Mouse (Mus musculus): ENCODE measurements at regions not wholly inside any gene's neighbourhood (a gene's known extent, or its start where the extent isn't known, plus 50 kb on each side); places are given as distances from the start of the nearest gene placed in this dataset.

DNA sequence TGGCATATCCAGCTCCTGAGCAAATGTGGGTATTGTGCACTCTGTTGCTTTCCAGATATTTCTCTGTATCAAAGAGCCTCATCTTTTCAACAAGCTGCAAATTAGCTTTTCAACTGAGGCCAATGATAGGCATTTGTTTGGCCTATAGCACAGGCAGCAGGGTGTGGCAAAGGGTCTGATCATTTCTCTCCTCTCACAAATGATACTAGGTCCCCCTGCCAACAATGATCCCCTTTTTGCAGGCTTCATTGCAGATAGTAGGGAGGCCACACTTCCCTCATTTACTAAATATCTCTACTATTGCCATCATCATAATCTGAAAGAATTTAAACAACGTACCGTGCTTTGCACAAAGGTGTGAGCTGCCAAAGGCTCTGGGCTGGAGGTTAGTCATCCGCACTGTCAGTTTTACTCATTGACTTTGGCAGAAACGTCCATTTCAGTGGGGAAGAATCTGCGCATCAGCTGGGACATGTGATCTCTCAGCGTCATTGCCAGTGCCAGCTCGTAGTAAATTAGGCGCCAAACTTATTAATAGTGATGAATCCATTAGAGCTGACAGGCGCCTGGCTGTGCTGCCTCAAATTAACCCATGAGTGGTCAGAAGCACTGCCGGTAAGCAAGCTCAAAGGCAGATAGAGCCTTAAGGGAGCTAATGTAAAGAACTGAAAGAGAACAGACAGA, 147.4 kb upstream of the Foxq1 start:
- DNase-seq, result no peak

DNA sequence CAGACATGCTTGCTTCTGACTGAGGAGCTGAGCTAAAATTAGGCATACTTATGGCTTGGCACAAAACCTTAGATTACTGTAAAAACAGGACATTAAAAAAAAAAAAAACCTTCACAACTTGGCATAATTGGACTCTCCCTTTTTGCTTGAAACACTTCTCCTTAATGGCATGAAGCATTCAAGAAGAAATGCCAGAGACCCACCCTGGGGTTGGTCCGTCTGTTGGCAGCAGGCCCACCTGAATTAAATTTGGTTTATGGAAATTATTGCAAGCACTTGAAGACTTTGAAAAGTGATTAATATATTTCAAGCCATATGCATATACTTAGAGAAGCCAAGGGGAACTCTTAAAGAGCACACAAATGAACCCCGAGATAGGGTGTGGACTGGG, 146.8 kb upstream of the Foxq1 start:
- DNase-seq, result no peak

DNA sequence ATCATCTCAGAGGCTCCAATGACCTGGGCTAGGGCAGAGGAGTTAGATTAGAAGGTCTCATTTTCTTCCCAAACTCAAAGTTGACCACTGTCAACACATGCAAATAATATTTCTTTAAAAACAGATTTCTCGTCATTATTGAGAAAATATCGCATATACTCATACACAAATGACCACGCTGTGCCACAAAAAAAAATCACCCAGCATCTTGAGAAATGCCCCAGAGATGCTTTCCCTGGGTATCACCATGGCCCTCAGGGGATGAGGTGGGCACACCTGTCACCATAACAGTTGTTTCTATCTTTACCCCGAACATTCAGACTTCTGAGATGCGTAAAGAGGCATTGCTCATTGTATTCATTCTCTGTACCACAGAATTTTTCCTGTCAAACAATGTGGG, 134.4 kb upstream of the Foxq1 start:
- DNase-seq, result no peak

DNA sequence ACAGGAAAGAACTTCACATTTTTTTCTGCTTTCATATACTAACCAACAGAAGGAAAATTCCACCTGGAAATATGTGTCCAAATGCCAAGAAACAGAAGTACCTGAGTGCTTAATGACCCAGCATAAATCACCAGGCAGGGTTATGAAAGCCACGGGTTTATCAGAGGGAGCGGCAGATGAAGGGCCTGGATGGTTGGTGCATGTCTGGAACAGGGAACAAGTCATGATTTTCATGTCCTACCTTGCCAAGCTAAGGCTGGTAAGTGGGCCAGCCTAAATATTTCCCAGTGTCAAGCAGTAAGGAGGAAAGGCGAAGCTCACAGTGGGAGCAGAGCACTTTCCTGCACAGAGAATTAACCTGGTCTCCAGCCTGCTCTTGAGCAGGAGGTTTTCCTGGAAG, 132.3 kb upstream of the Foxq1 start:
- DNase-seq, result no peak

DNA sequence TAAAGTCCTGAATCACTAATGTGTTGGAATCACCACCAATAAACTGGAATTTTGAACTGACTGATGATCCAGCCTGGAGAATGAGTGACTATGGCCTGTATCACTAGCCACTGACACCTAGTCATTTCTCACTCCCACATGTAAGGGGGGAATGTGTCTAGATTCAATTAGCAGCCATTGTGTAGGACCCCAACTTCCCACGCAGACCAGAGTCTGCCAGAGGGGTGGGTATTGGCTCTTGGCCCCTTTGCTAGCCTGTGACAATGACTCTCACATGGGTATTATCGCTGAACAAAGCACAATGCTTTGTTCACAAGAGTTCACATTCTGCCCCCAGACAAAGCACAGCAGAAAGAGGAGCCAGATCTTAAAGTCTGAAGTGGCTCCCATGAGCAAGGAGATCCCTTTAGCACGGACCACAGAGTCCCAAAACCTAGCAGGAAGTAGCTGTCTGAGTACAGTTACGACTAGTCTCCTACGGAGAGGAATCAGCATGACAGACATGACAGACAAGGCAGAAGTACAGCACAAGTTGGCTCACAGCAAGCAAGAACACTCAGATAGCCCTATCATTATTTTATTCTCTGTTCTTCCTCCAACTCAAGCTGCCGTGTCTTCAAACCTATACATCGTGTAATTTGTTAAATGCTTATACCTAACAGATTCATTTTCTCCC, 130.0 kb upstream of the Foxq1 start:
- DNase-seq, result no peak

DNA sequence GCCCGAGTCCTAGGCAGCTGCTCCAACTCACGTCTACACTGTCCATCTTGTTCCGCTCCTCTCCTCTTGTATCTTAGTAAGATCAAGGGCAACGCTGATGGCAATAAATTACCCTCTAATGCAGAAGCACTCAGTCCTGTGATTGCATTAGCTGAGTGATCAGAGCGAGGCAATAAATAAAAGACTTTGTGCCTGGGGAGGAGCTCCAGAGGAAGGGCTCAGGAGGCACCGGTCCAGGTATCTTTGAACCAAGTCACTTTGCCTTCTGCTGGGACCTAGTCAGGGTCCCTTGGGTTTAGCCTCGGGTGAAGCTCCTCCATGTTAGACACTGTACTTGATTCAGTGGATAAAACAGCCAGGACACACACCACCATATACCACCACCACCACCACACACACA, 119.5 kb upstream of the Foxq1 start:
- DNase-seq, result no peak

DNA sequence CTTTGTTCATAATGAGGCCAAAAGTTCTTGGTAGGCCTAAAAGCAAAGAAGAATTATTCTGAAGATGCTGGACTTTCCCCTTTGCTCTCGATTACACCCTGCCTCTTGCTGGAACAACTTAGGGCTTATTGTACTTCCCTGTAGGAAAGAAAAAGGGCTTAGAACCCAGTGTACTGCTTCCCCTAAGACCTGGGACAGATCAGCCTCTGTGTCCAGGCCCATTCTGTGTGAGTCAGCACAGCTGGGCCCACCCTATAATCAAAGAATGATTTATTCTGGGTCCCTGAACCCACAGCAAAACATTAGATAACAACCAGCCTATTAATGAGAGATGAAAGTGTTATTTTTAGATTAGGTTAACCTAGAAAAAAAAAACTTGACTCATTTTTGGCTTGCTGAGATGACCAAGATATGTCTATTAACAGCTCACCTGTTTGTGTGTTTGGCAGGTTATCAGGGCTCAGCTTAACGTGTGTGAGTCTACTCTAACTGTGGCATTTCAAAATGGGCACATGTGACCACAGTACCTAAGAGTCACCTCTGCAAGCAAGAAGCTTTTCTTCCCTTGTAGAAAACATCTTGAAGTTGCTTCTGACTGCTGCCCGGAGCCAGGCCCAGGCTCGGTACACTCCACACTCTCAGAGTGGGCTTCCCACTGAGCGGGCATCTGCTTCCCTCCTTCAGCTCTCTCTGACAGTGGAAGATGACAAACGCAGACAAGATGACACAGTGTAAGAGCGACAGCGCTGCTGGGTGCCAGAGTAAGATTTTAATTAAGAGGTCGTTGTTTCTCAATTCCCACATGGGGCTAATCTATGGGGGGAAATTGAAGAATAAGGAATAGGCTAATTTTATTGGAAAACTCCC, 115.9 kb upstream of the Foxq1 start:
- DNase-seq, result no peak

DNA sequence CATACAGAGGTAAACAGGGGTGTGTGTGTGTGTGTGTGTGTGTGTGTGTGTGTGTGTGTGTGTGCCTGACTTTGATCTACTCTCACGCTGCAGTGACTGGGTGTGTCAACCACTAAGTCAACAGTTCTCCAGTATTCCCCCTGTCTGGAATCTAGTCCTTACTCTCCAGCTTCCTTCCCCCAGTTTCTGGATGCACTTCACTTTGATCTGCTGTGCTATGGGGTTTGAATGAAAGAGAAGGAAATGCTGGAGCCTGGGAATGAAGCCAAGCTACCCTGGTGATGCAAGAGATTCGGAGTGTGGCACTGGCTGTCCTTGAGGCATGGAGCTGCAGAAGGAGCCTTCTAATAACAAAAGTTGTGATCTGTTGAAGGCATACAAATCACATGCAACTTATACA, 97.1 kb upstream of the Foxq1 start:
- DNase-seq, result peak; percentile 84

DNA sequence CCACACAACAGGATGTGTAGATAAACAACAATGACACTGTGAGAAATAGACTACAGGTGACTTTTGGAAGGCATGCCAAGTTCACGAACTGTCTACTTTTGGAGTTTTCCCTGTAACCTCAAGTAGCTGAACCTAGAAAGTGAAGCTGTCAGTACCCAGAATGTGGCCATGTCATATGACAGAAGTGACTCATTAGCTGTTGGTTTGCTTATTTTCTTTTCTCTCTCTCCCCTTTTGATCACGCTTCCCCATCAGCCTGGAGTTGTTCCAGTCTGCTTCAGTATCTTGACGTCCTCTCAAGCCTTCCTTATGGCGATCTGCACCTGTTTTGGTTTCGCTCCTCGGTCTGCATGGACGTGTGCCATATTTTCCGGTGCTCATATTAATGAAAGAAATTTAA, 90.8 kb upstream of the Foxq1 start:
- no peak for DNase-seq

DNA sequence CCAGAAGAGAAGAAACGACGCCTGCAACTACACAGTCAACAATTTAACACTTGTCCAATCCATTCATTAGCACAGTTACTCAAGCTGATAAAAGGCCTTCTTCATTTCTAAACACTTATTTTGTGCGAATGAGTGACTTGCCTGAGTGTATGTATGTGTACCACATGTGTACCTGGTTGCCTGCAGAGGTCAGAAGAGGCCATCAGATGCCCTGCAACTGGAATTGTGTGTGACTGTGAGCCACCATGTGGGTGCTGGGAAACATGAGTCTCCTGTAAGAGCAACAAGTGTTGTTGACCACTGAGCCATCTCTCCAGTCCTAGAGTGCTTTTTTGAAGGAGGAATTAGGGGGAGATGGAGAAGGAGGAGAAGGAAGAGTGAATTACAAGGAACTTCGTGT, 90.2 kb upstream of the Foxq1 start:
- DNase-seq, result no peak

DNA sequence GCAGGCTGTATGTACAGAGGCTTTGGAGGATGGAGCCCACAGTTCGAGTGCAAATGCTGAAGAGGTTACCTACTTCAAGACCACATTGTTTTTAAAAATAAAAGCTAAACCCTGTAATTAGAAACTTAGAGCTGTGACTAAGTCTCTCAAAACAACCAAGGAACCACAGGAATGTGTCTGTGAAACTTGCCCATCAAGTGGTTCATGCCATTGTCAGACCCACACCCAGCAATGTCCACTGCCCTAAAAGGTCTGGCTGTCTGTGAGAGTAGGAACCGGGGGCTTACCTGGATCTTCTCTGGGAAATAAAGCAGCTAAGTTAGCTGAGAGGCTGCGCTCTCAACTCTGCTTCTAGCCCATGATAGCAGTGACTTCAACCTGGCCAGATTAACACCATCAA, 87.8 kb upstream of the Foxq1 start:
- no peak for DNase-seq

DNA sequence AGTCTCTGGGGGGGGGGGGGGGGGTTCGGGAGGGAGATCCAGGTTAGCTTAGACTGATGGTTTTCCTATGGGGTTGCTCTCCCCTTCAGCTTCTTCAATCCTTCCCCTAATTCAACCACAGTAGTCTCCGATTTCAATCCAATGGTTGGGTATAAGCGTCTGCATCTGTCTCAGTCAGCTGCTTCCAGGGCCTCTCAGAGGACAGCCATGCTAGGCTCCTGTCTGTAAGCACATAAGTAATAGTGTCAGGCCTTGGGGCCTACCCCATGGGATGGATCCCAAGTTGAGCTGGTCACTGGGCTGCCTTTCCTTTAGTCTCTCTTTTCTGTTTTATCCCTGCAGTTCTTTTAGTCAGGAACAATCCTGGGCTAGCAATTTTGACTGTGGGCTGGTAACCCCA, 87.0 kb upstream of the Foxq1 start:
- no peak for DNase-seq

DNA sequence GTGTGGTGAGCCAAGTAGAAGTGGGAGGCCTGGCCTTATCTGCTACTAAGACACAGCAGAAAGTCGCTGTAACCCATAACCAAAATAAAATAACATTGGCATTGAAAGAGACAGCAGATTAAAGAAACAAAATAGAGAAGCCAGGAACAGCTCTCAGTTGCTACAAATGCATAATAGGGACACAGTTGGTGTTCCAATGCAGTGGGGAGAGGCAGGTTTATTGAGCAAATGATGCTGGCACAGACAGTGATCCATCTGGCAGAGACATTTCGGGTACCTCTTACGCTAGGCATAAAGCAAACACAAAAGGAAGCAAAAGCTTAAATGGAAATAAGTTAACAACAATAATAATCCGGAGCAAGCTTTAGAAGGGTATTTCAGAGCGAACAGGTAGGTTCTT, 83.6 kb upstream of the Foxq1 start:
- no peak for DNase-seq

DNA sequence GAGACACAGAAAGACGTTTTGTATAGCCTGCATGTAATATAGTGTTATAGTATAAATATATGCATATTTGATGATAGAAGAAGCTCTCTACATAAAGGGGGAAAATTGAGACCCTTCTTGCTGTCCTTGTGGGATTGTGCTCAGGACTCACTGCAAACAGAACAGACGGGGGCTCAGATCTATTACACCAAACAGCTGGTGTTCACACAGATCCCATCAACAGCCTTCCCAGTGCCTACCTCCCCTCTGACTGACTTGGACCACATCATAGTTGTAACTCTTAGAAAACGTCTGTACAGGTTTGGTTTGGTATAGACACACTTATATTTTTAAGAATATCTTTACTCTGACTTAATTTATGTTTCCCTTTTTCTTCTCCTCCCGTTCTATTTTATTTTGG, 83.1 kb upstream of the Foxq1 start:
- no peak for DNase-seq

DNA sequence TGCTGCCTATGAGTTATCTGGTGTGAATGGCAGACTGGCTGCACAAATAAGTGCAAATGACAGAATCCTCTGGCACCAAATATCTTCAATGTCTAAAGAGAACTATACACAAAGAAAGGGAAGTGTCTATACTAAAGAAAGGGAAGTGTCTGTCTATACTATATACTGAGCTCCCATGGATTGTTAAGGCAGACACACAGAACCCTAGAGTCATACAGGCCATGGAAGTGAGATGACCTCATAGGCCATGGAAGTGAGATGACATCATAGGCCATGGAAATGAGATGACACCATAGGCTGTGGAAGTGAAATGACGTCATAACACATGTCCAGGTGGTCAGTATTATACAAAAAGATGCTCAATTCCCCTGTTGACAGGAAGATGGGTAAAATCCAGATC, 82.7 kb upstream of the Foxq1 start:
- no peak for DNase-seq

DNA sequence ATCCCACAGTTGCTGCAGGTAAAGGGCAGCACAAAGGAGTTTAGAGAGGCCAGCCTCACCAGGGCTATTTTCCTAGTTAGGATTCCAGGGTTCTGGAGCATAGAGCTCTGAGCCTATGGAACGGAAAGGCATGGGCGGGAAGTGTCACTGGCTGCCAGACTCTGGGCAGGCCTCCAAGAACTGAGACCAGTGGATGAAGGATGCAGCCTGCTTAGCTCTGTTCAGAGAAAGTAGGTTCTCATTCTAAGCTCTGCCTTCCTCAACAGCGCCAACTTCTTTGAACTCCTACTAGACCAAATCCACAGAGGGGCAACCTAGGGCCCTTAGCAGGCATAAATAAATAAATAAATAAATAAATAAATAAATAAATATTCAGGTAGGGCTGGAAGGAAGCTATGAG, 80.1 kb upstream of the Foxq1 start:
- peak; percentile 53 for DNase-seq

DNA sequence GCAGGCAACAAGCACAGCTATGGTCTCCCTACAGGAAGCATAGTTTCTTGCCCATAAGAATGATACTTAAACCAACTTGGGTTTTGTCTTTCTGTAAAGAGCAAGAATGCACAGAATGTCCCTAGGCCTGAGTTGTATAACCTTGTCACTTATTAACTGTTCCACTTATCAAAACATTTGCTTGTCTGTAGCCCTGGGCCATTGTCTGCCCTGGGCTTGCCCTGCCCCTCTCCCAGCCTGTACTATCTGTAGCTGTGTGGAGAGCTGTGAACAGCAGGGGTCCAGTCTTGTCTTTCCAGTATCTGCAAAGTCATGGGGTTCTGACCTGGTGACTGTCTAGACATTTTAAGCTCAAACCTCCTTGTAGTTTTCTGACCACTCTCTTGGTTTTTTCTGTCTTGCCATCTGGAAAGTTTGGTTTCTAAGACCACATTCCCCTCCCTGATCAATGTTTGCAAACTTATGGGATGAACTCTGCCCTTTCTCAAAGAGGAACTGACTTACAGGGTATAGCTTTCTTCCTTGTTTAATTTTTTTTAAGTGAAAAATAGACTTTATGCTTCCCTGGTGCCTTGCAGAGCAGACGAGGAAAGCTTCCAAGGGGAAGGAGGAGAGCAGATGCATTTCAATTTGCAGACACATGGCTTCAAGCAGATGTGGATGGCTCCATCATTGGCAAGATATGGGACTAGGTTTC, 78.6 kb upstream of the Foxq1 start:
- DNase-seq, result no peak

DNA sequence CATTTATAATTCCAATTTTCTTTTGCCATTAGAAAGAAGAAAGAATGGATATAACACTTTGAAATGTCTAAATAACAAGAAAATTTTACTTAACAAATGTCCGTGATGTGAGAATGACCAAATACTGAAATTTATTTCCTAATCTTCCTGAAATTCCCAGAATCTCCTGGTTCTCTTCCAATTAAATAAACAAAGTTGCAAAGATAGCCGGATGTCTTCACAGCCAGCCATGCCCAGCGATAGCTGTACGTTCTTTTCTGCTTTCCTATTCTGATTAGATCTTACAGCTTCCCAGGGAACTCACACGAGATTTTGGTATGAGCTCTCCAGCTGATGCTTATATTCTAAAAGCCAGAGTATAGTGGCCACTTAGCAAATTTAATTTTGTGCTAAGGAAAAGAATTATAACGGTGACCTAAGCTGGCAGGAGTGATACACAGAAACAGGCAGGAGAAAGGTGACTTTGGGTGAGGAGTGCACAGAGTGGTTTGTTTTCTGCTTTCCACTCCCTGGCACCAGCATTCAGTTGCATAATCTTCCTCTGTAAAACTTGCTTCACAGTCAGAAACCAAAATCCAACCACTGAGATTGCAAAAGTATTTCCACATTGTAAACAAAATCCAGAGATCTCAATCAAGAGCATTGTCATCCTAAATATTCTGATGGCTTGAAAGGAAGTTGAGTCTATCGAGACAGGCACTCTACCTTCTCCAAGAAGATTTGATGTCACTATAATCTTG, 74.7 kb upstream of the Foxq1 start:
- peak; percentile 10 for DNase-seq

DNA sequence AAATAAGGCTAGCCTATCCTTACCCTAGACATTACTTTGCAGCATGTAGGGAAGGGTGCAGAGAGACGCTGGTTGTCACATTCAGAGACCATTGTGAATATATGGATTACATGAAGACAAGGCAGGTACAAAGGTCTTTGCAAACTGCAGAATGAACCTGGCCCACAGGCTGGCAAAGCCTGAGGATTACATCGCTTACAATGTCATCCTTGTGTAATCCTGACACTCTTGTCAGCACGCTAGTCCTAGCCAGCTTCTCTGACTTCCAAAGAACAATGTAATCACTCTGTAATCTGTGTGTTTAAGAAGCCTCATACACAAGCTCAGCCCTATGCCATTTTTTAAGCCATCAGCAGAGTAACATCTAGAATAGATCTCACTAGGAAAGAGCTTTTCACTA, 69.6 kb upstream of the Foxq1 start:
- DNase-seq, result no peak

DNA sequence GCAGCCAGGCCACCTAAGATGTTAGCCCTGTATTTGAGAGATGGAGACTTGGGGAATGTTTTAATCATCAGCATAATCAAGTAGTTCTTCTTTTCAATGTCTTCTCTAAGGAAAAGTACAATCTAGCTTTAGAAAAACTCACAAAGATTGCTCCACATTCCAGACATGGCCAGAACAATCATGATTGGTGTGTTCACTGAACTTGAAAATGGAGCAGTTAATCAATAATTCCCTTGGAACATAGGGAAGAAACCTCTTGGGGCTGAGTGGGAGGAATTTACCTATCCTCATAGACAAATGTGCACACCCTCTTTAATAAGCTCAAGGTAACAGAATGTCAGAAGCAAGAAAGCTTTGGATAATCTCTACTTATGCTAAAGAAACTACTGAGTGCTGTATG, 67.7 kb upstream of the Foxq1 start:
- no peak for DNase-seq

DNA sequence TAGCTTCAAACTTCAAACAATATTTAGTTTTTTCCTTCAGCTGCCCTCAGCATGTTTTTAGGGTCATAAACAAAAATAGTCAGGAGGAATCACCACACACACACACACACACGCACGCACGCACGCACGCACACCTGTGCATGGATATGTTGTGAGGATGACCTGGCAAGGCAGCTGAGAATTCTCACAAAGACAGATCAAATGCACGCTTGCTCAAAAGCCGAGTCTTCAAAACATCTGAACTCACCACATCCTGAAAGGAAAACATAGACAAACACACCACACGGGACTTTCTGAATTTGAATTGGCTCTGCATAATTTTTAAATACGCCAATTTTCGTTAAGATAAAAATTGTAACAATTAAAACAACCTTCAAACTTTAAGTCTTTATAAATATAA, 52.7 kb upstream of the Foxq1 start:
- no peak for DNase-seq

DNA sequence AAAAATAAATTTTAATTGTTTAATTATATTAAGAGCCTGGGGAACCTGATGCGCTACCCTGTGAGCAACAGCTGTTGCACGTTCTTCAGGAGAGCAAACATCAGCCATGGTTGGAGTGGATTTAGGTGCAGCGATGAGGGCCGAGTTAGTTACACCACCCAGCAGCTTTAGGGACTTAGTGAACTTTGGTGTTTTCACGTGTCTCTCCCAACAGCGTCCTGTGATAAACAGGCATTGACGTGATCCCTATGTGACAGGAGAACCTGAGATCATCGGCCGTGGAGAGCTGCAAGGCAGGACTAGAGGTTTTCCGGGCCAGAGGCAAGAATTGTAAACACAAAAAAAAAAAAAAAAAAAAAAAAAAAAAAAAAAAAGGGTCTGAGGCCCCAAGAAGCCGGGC, 52.1 kb upstream of the Foxq1 start:
- no peak for DNase-seq
